Mouse (Mus musculus) mature B cell (primary cell): Measurements from ENCODE around the gene Mid1.

Experiments
- in situ Hi-C: fragments of 300-500 bp; cut with MboI; formaldehyde crosslinking; loops from 2 replicates; pipeline ENCODE4 v1.14.3; 2019

Gene Mid1

DNA sequence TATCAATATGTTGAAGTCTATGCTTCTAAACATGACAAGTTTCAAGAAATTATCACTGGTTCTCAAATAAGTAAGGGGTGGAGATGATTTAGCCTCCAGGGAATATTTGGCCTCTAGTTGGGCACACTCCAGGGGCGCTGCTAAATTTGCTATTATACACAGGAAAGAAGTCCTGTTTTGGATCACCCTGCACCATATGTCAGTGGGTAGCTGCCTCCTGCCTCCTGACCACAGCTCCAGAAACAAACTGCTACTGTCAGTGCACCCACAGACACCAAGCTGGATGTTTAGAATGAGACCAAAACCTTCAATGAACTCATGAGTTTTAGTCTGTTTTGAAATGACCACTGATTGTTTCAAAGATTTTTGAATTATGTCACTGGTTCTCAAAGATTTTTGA is 128.7 kb downstream of the Mid1 start:
- in situ Hi-C loops = no loop called here

DNA sequence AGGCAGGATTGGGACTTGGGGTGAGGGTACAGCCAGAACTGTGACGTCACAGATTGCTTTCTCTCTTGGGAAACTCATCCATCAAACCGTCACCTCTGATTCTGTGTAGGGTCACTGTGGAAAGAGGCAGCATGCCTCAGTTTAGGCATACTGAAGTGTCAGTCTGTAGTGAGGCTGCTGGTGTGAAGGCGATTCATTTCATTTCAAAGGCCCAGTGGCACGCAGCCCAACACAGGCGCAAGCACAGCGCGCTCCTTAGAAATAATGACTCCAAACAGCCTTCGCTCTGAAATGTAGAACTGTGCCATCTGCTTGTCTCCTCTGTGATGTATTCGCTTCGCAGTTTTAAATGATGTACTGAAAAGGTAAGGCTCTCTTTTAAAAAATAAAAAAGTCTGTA is 141.9 kb downstream of the Mid1 start:
- in situ Hi-C loops = no loop called here

GRCm38 (mm10) chrX:169827720-169828119 is 142.7 kb downstream of the Mid1 start:
- in situ Hi-C loops = no loop called here

DNA sequence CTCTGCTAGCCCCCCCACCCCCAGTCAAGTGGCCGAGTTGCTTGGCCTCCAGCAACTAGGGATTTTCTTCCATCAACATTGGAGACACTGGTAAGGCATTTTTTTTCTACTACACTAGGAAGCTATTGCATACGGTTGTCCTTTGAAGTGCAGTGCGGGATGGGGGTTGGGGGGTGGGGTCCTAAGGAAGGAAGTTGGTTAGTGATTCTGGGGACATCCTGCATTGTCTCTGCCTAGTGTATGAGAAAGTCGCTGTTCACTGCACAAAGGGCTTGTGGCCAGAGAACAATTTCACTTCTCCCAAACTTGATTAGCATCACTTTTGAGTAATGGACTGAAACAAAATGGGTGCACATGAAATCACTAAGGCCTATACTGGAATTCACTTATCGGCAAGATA is 143.1 kb downstream of the Mid1 start:
- in situ Hi-C loops = no loop called here

DNA sequence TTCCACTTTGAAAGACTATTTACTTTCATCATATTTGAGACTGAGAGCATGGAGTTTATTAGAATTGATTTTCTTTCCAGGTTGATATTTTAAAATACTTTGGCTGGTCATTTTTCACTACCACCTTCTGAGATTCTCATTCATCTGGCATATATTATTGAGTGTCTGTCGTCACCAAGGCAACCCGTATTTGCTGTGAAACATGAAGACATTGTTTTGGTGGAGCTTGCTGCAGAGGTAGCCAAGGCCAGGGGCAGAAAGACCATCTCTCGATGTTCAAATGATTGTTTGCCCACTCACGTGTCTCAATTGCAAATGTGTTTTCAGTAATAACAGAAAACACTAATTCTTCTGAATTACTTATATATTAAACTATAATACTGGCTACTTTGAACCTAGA is 145.1 kb downstream of the Mid1 start:
- in situ Hi-C loops = no loop called here

DNA sequence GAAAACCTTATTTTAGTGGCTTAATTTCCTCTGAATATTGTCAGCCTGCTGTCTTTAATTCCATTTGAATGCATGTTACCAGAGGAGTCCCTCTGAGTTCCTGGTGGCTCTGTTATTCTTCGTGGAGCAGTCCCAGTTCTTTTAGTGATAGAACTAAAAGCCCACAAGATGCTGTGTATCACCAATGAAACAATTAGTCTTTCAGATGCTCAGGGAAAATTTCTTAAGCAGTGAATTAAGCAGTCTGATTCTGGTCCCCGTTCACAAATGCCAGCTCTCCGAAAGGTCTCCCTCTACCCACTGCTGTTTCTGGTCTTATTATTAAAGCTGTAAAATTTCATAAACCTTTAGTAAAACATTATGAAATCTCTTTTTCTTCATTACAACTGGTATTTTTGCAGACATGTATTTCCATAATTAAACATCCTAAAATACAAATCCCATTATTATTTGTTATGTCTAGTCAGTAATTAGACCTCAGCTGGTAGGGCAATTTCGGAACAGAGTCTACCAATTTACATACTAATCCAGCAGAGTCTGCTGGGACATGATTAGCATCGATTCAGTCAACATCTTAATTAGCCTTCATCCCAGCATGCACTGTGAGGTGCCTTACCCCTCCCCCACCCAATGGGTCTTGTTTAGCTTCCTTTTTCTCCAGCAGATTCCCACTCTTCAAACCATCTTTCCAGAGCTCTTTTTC is 153.1 kb downstream of the Mid1 start:
- in situ Hi-C loops = no loop called here

- in situ Hi-C loops = no loop called here
Observed at GRCm38 (mm10) chrX:169838650-169838971, 153.6 kb downstream of the Mid1 start.

GRCm38 (mm10) chrX:169843267-169843666 is 158.3 kb downstream of the Mid1 start:
- in situ Hi-C loops = no loop called here

DNA sequence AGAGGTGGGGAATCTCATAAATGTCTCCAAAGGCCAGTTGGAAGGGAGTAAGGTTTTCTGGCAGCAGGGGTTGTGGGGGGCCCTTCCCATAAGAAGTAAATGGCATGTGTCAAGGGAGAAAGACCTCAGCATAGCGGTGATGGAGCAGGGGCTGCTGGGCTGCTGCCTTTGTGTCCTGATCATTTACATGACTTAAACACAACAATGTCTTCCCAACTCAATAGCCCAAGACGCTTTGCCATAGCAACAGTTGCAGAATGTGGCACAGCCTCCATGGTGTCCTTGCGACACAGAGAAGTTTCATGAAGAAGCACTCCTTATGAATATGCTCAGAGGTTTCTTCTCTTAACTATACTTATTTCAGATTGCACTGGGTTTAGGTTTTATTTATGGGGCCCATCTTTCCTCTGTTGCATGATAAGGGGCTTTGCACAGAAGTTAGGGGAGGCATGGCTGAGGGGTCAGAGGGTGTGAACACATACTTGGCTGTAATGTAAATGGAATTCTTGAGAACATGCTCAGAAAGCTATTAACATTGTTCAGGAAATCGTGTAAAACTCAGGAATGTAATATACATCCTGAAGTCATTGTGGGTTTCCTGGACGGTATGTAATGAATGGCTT is 159.3 kb downstream of the Mid1 start:
- in situ Hi-C loops = no loop called here

GRCm38 (mm10) chrX:169846187-169846586 is 161.2 kb downstream of the Mid1 start:
- in situ Hi-C loops = no loop called here

DNA sequence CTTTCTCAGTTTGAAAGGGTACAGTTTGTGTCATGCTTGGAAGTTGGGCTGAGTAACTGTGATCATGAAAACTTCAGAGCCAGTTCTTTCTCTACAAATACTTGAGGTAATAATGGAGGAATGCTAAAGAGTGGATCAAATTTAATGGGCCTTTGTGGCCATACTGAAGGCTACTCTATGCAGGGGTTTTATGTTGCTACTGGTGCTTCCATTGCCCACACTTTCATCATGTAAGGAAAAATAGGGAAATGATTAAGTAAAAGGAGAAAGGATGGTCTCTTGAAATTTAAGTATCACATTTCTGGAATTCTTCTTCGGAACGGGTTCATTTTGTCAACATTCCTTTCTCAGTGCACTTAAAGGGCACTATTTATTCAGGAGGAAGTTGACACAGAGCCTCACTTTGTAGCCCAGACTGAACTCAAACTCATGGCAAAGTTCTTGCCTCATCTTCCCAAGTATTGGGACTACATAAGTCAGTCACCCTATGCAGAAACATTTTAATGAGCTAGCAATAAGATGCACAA is 176.3 kb downstream of the Mid1 start:
- in situ Hi-C loops = no loop called here

- in situ Hi-C loops = no loop called here
Observed at GRCm38 (mm10) chrX:169862440-169862839, 177.4 kb downstream of the Mid1 start.

DNA sequence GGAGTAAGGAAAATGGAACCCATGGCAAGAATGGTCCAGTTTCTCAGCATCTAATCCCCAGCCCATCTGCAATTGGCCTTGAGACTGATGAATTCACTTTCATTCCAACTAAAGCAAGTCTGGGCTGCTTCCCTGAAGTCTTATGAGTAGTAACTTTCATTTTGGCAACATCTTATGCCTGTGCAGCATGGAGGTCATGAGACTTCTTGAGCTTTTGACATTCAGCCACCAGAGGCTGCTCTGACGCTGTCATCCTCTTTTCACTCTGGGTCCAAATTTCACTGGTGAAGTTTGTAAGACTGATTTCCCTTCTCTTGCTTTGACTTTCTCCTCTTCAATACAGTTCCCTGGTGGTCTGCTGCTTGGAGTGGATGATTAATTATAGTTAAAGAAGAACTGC is 177.8 kb downstream of the Mid1 start:
- in situ Hi-C loops = no loop called here

DNA sequence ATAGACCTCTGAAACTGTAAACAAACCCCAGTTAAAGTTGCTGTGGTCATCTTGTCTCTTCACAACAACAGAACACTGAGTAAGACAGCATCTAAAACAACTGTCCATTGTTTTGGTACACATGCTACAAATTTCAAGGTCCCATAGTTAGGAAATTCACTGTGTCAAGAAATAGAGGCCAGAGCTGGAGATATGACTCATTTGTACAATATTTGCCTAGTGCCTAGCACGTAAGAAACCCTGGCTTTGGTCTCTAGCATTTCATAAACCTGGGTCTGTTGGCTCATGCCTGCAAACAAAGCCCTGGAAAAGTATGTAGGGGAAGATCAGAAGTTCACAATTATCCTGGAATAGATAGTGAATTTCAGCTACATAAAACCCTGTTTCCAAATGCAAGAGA is 178.8 kb downstream of the Mid1 start:
- in situ Hi-C loops = no loop called here

DNA sequence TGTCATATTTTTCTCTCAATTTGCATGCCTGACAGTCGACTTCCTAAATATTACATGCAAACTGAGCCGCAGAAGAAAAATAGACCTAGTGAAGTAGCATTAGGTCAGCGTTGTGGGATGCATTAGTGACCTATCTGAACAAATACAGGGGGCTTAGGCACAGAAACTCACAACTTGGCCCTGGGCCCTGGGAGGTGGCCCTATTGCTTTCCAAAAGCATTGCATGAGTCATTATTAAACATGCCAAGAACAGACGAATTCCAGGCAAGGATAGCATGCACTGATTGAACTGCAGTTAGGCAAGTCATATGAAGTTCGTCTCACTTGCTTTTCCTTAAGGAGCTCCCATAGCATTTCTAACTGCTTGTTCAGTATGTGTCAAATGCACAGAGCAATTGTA is 183.2 kb downstream of the Mid1 start:
- in situ Hi-C loops = no loop called here

GRCm38 (mm10) chrX:169874475-169874874 is 189.5 kb downstream of the Mid1 start:
- in situ Hi-C loops = no loop called here

DNA sequence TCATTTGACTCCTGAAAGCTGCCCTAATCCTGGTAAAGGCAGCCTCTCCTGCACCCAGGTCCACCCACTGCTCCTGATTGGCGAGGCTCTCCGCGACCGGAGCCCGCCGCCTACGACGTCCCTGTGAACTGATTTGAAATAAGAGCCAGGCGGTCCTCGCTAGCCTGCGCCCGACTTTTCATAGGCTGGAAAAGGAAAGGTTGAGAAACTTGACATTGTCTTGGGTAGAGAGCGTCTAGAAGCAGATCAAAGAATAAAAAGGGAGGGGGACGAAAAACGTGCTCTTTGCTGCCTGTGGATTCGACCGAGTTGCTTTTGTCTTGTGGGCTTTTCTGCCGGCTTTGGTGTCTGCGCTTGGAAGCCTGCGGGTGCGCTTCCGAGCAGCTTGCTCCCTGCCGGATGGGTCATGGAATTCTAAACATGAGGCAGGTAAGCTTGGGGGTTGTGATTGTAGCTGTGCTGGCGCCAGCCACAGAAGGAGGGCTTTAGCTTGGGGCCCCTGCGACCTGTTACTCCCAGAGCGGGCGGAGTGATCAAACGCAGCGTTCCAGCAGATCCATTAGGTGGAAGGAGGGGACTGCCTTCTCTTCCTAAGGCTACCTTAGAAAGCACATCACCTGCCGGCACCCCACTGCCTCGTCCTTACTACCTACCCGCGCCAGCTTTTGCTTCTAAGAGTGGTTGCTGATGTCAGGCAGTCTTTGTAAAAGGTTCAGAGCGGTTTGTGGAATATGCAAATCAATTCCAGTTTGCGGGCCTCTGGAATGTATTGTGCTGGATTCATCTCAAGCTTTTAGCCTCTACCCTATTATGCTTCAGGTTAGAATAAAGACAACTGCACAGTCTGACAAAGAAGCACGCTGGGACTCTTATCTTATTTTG is 194.7 kb downstream of the Mid1 start:
- in situ Hi-C loops = no loop called here

- in situ Hi-C loops = no loop called here
Observed at GRCm38 (mm10) chrX:169880363-169880711, 195.3 kb downstream of the Mid1 start.

- in situ Hi-C loops = no loop called here
Observed at GRCm38 (mm10) chrX:169880826-169881225, 195.8 kb downstream of the Mid1 start.

GRCm38 (mm10) chrX:169881253-169882219 is 196.5 kb downstream of the Mid1 start:
- in situ Hi-C loops = no loop called here

DNA sequence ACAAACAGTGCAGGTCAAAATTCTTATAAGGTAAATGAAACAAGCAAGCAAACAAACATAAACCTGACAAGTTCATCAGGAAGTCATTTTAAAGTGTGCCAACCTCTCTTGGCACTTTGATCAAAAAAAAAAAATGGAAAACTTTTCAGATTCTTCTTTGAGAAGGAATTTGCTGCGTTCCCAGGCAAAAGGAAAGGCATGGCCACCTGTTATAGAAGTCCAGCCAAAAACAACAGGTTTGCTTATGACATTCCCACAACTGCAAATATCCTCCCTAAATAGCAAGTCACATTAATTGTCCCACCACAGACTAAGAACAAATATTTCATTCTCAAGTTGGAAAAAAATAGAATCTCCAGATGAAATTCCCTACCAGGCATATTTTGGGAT is 197.2 kb downstream of the Mid1 start:
- in situ Hi-C loops = no loop called here
